Mouse (Mus musculus): ENCODE data around the gene Hes2.

Gene Hes2

DNA sequence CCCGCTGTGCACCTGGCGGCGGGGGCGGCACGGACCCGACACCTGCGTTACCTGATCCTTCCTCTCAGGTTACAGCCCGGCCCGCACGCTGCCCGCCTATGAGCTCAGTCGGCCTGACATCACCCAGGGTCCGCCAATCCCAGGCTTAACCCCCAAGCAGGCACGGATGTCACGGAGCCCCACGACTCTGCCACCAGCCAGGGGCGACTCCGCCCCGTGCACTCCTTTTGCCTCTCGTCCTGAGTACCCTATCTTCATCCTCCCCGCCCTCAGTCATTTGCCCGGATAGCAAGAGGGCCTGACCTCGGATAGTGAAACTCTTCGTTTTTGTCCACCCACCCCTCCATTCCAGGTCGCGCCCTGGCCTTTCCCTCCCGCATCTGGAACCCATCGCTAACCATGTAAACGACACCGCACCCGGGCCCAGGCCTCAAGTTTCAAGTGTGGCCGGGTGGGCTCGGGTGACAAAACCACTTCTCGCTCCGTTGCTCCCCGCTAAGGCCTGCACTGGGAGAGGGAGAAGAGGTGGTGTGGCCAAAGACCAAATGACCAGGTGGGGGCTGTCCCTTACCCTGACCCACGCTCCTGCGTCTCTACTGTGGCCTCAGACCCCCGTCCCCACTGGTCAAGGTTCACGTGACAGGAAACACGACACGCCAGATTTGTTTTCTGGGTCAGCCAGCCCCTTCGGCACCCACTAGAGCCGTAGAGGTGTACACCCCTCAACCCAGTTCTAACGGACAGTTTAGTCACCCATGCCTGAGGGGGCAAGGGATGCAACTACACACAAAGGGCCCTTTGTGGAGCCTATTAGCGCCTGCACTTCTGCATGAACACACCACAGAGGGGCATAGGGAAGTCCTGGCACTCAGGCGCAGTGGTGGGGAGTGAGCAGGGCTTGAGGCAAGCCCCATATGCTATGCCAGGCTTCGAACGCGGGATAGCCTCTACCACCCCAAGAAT, 26.6 kb upstream of the Hes2 start:
- DNase-seq (ENCODE audit: low read depth in 2 of 2, low spot score in 2 of 2), result no peak

DNA sequence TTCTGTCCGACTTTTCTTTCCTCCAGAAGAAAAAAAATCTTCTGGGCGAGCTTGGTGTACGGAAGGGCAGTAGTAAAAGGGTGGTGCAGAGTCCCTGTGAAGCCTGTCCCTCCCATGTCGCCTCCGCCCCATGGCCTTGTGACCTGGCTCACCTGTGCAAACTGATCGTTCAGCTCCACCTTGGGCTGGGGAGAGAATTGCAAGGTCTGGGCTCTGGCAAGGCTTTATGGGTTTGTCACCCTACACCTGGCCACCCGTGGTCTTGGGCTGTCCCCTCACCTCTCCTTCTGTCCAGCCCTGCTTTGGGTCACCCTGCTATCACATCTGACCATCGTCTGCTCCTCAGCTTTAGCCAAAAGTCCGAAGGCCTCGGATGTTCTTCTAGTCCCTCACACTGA, 25.9 kb upstream of the Hes2 start:
- no peak for DNase-seq (ENCODE audit: low read depth in 2 of 2, low spot score in 2 of 2)

DNA sequence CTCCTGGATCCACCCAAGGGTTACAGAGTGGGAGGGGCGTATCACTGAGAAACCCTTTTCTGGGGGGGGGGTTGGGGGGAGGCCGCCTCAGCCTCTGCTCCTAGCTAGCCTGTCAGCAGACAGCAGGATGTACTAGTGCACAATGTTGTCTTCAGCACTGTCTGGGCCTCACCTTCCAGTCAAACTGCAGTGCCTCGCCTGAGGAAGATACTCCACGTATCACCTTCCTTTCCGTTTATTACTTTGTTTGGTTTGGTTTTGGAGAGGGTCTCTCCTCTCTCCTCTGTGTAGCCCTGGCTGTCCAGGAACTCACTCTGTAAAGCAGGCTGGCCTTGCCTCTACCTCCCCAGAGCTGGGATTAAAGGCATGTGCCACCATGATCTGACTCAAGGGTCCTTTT, 25.5 kb upstream of the Hes2 start:
- no peak for DNase-seq (ENCODE audit: low read depth in 2 of 2, low spot score in 2 of 2)

DNA sequence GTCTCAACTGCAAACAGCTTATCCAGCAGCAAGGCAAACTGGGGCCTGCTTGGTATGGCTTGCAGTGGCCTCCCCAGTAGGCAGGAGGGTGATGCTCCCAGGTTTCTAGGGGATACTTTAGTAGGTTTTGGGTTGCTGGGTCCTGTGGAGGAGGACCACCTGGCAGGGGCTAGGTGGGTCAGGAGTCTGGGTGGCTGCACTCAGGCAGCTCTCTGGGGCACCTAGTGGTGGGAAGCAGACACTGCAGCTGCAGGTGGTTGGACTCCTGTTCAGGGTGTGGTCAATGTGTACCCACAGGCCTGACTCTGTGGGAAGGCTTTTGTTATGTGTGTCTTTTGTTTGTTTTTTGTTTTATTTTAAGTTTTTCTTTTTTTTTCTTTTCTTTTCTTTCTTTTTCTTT, 24.2 kb upstream of the Hes2 start:
- no peak for DNase-seq (ENCODE audit: low read depth in 2 of 2, low spot score in 2 of 2)

DNA sequence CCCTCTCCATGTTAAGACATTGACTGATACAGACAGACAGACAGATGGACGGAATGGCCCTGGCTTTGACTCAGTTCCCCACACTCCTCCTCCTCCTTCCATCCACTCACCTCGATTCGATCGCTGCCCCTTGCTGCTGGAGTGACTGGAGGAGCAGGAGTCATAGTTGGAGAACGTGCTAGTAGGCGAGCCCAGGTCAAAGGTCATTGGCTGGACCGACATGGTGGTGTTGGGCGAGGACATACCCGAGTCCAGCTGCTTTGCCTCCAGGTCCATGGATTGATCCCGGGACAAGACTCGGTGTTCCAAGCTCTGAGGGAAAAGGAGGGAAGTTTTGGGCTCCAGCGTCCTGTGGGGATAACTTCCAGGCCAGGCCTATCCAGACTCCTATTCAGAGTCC, 23.3 kb upstream of the Hes2 start:
- no peak for DNase-seq (ENCODE audit: low read depth in 2 of 2, low spot score in 2 of 2)

DNA sequence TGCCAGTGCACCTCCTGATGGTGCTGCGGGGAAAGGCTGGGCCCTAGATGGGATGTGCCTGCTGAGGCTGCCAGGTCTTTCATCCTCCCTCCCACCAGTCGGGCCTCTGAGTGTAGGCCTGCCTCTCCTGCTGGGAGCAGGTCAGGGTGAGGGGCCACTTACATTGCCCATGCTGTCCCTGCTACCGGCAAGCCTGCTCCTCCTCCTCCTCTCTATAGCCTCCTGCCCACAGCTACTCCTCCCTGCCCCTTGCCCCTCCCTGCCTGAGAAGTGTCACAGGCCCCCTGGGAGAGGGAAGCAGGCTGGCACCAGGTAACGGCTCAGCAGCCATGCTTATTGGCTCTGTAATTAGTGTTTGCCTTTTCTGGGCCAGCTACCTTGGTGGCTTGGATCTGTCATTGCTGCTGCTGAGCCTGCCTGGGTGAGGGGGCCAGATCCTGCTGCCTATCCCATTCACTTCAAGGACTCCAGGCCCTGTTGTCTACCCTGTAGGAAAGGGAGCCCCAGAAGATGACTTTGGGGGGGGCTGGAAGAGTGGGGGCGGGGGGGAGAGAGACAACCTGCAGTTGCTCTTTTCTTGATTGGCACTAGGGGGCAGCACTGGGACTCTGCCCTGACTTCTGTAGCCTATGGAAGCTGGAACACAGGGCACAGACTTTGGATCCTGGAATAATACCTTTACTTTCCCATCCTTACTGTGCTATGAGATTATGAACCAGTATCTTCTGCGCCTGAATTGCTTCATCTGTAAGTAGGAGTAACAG, 22.4 kb upstream of the Hes2 start:
- DNase-seq (ENCODE audit: low read depth in 2 of 2, low spot score in 2 of 2), result no peak

DNA sequence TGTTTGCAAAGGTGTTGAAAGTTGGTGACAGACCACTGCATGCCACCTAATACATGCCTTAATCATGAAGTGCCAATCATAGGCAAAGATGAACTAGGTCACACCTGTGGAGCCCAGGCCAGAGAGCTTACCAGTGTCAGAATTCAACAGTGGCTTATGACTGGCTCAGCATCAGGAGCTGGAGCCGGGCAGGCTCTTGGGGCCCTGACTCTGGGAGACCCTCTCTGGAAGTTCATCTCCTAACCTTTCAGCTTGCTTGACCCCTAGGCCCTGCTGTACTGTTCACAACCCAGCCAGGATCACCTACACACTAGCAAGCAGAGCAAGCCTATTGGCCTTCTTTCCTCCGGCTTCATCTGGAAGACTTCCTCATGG, 21.8 kb upstream of the Hes2 start:
- no peak for DNase-seq (ENCODE audit: low read depth in 2 of 2, low spot score in 2 of 2)

DNA sequence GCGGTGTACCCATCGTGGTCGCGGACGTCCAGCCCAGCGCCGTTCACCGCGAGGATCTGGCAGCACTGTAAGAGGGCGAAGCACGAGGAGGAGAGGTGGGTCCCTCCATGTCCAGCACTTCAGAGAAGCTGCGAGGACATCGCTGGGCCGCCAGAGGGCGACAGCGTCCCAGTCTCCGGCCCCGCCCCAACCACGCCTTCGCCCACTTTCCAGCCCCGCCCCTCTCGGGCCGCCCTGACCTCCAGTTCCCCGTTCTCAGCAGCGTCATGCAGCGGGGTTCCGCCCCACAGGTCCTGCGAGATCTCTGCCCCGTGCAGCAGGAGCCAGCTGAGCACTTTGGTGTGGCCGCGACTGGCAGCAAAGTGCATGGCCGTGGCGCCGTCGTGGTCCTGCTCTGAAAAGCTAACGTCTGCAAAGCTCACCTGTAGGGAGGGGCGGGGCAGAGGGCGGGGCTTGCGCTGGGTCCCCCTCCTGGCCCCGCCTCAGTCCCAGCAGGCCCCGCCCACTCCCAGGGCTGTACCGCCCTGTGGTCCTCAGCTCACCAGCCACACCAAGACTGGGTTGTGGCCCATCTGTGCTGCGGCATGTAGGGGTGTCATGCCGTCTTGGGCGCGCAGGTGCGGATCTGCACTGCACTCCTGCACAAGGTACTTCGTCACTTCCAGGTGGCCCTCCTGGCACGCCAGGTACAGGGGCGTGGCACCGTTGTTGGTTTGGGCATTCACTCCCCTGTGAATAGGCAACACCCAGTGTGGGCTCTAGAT, 20.0 kb upstream of the Hes2 start:
- peak; percentile 67 to 73 for DNase-seq (ENCODE audit: low read depth in 2 of 2, low spot score in 2 of 2)

DNA sequence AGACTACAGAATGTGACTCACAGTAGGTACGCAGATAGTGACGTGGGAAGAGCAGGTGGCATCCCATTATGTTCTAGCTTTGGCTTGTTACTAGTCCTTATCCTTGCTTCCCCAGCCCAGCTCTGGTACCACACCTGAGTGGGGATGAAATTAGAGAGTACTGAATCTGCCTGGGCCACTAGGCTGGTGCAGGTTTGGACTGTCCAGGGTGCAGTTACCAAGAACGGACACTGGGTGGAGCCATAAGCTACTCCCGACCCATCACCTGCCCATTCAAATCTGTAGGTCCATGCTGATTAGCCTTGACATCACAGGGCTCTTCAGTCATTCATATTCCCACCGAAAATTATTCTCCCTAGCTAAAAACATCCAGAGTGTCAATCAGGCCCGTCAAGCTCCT, 18.2 kb upstream of the Hes2 start:
- no peak for DNase-seq (ENCODE audit: low read depth in 2 of 2, low spot score in 2 of 2)

DNA sequence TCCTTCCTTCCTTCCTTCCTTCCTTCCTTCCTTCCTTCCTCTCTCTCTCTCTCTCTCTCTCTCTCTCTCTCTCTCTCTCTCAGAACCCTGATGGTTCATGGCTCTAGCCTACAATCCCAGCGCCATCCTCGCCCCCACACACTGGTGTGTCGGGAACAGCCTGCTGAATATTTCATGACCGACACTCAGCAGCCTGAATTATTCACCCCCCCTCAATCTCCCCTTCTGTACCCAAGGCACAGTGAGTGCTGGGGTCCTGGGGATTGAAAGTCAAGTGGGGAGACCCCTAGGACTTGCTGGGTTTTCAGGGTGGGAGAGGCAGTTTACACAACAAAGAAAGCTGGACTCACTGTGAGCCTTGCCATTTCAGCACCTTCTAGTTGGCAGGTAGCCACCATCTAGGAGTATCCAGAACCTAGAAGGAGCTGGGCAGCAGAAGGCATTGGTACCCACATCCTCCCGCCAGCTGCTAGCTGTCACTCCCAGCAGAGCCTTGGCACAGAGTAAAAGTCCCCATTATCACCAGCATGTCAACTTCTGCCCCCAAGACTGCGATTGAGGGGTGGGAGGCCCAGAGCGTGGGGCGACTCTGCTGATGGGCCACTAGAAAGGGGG, 17.0 kb upstream of the Hes2 start:
- DNase-seq (ENCODE audit: low read depth in 2 of 2, low spot score in 2 of 2), result no peak

DNA sequence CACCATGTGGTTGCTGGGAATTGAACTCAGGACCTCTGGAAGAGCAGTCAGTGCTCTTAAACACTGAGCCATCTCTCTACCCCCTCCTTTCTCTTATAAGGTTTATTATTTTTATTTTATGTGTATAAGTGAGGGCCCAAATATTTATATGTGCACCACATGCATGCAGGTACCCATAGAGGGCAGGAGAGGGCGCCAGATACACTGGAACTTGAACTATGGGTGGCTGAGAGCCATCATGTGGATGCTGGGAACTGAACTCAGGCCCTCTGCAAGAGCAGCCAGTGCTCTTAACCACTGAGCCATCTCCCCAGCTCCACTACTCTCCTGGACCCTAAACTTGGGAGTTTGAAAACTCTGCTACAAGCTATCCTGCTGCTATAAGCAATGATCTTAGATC, 15.0 kb upstream of the Hes2 start:
- DNase-seq (ENCODE audit: low read depth in 2 of 2, low spot score in 2 of 2), result no peak

DNA sequence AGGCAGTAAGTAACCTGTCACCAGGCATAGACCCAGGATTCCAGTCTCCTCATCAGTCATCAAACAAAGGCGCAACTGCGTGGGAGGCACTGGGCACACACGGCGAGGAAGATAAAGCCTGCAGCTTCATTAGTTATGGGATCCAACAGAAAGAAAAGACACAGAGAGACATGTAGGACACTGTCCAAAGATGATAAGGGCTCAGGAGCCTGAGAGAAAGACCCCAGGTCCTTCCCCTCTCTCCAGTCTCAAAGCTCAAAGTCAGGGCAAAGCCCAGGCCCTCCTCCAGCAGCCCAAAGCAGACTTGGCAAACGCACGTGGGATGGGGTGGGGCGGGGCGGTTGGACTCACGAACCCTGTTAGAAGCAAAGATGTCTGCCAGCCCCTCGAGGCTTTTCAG, 13.2 kb upstream of the Hes2 start:
- DNase-seq (ENCODE audit: low read depth in 2 of 2, low spot score in 2 of 2), result no peak

DNA sequence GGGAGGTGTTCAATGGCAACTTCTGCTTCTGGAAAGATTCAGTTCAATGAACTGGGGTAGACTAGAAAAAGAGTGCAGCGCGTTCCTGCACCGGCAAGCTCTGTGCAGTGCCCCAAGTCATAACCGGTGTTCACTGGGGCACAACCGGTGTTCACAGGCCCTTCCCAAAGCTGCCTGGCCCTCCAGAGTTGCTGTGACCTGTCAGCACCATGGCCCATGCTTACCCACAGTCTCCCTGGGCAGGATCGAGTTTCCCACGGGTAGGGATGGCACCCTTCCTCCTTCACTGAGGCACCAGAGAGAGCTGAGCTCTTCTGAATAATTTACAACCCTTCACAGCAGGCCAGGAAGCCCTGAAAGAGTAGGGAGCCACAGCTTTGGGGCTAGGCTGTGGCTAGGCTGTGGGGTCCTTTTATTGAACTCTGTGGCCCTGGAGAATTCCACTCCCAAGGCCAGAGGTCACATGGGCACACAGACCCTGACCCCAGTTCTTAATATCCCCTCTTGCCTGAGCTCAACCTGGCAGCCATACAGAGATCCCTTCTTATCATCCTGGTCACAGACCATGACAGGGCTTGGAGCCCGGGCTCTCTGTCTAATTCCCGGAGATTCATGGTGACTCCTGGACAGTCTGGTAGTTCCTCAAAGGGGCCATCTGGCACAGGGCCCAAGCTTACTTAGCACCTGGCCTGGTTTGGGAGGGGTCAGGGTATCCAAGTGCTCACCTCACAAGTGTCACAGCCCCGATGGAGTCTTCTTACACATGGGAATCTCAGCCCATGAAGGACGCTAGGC, 12.4 kb upstream of the Hes2 start:
- no peak for DNase-seq (ENCODE audit: low read depth in 2 of 2, low spot score in 2 of 2)

DNA sequence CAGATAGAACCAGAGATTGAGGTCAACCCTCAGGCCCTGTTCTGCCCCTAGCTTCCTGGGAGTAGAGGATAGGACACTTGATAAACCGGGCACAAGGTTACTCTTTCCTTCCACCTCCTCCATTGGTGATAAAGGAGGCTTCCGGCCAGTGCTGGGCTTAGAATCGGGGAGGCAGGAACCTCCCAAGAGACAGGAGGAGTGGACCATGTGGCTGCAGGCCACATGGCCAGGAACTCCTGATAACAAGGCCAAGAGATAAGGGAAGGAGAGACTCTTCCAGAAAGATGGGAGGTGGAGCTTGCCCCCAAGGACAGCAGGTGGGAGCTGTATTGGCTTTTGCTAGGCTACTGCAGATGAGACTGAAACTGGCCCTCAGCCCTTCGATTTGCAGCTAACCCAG, 8.1 kb upstream of the Hes2 start:
- DNase-seq (ENCODE audit: low read depth in 2 of 2, low spot score in 2 of 2), result no peak

DNA sequence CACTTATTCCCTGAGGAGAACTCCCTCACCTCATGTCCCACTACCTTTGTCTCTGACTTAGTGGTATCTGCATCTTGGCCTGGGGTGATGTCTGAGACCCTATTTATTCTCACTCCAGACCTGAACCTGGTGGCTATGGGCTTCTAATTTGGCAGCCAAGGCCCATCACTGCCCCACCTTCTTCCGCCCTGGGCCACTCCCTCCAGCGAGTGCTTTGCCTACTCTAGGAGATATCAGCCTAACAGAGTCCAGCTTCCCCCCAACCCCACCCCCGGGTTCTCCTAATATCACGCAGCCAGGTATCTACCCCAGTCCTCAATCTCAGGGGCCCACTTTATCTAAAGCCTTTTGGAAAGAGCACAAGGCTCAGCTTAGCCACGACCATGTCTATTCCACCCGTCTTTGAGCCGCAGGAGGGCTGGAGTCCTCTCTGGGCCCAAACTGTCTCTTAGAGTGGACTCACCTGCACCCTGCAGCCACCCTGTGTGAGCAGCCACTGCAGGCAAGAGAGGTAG, 7.2 kb upstream of the Hes2 start:
- no peak for DNase-seq (ENCODE audit: low read depth in 2 of 2, low spot score in 2 of 2)

DNA sequence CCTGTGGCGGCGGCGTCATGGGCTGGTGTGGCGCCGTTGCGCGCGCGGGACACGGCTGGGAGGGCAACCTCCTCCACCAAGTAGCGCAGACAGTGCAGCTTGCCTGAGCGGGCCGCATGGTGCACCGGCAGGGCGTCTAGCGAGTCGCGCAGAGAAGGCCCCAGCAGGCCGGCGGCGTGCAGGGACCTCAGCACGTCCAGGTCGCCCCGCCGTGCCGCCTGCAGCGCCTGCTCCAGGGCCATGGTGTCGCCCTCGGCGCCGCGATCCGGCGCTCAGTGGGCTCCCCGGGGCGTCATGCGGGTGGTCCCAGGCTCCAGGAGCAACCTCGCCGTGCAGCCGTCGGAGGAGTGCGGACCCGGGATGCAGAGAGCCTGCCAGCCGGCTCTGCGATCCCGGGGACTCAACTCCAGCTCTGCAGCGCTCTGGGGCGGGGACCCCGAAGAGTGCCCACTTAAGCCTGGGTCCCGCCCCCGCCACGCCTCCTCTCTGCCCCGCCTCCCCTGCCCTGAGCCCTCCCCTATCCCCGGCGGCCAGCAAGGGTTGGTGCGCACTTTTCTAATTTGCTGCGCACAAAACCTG, 6.6 kb upstream of the Hes2 start, which contains the start of gene Espn:
TSS of gene Espn (minus strand) at position 406 of the 579 bp plus-strand sequence.
- DNase-seq (ENCODE audit: low read depth in 2 of 2, low spot score in 2 of 2), result no peak

DNA sequence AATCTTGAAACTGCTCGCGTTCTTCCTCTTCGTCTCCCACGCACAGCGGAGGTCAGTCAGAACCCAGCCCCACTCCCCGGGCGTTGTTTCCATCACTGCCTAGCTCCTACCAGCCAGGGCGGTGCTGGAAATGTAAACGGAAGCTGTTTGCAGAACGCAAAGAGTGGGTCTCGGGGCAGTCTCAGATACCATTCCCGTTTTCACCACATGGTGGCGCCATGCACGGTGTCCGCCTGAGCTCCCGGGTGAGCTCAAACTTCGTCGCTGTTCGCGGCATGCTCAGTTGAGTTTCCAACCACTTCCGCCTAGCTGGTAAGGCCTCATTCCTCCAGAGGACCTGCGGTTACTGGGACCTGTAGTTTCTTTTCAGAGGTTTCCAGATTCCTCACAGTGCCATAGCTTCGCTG, 4.9 kb upstream of the Hes2 start:
- peak; percentile 88 to 95 for DNase-seq (ENCODE audit: low read depth in 2 of 2, low spot score in 2 of 2)

DNA sequence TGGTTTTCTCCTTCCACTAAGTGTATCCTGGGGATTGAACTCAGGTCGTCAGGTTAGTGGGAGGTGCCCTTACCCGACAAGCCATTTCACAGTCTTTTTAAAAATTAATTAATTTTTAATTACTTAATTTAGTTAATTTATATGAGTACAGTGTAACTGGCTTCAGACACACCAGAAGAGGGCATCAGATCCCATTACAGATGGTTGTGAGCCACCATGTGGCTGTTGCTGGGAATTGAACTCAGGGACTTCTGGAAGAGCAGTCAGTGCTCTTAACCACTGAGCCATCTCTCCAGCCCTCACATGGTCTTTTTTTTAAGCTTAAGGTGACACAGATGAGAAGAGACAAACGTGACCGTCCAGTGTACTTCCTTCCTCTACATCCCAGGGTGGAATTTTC, 3.6 kb upstream of the Hes2 start:
- no peak for DNase-seq (ENCODE audit: low read depth in 2 of 2, low spot score in 2 of 2)

DNA sequence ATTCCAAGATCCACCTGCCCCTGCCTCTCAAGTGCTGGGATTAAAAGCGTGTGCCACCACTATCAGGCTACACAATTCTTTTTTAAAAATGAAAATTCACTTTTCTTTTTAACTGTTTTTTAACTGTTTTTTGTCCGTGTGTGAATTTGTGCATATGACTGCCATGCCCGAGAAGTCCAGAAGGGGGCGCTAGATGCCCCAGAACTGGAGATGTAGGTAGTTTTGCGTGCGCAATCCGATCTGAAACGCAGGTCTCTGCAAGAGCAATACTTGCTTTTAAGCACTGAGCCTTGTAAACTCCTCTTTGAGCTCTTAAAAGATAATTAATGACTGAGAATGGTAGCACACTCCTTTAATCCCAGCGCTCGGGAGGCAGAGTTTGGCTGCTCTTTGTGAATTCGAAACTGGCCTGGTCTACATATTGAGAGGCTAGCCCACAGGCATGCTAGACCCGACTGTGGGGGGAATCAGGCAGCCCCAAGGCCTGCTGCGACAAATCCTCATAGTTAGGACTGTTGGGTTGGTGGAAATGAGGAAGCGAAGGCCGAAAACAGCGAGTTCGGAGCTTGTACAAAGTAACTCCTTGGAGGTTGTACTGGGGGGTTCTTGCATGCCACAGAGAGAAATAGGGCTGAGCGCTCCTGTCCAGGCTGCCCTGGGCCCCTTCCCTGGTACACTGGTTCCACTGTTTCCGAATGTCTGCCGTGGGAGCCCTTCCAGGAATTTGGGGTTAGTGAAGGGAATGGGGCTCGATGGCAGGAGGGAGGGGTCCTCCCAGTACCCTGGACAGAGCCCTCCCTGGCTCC, 685 bp upstream of the Hes2 start:
- DNase-seq (ENCODE audit: low read depth in 2 of 2, low spot score in 2 of 2), result peak; percentile 58 to 71
